Mouse (Mus musculus): Measurements from ENCODE around the gene Fyttd1.
"Not testable (repeated sequence)": the region's sequence is repeated elsewhere in the genome, so short reads cannot be mapped to it uniquely, and the experiment has no call there.

Fyttd1 gene

DNA sequence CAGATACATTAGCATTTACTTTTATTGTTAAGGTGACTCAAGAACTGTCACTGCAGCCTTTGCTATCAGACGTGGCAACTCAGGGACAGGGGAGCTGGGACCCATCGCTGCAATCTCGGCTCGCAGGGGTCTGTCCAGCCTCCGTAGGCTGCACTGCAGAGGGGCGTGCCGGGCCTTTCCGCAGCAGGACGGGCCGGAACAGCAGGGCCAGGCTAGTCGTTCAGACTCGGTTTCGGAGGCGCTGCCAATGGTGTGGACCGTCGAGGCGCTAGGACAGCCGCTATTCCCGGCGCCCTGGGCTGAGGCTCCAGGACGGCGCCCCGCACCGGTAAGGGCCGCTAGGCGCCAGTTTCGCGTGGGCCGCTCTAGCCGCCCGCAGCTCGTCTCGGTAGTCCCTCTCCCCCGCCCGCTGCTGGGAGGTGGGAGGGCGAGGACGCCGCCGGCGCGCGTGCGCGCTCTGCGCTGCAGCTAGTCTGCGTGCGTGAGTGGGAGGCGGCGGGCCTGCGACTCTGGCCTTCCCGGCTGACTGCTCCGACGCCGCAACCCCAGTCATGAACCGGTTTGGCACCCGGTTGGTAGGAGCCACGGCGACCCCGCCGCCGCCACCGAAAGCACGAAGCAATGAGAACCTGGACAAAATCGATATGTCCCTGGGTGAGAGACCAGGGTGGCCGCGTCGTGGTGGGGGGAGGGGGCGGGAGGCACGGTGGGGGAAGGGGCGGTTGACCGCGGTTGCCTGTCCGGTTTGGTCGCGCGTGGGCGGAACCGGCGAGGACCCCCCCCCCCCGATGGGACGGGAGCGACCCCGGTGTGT lies at the start of gene Fyttd1, which contains the start of gene Rubcn:
Gene Fyttd1, plus strand, starts transcription at position 158 of the 814 bp plus-strand sequence.
Gene Rubcn, minus strand, starts transcription at position 424 of the 814 bp plus-strand sequence.
- peak; percentile 89 for DNase-seq (ENCODE audit: low spot score)

DNA sequence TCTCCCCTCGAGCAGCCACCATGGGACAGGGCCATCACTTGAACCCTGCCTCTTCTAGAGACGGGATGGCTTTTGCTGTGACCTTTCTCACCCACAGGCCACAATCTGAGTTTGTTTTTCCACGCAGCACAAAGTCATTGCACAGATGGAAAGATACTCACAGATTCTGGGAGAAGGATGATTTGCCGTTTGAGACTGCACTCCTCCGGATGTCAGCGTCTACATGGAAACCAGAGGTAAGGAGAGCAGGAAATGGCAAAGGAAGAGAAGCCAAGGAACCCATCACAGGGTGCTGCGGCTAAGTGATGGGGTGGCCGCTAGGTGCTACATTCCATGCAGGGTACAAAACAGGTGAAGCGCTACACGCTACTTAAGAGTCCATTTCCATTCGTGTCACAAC lies 48.2 kb upstream of the Fyttd1 start:
- no peak for DNase-seq (ENCODE audit: low spot score)

DNA sequence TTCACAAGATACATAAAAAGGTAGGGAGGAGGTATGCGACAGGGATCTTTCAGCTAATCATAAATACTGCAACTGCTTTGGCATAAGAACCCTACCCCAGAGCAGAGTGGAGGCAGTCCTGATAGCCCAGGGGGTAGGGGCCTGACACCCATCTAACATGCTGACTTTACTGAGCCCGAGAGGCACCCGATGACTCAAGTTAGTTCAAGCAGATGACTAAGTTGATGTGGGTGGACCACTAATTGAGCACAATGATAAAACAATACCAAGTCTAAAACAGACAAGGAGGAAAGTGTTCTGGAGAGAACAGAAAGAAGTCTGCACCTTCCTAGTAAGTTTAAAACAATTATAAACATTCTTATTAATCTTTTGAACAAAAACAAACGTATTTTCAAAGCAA lies 45.8 kb upstream of the Fyttd1 start:
- DNase-seq (ENCODE audit: low spot score): no peak

DNA sequence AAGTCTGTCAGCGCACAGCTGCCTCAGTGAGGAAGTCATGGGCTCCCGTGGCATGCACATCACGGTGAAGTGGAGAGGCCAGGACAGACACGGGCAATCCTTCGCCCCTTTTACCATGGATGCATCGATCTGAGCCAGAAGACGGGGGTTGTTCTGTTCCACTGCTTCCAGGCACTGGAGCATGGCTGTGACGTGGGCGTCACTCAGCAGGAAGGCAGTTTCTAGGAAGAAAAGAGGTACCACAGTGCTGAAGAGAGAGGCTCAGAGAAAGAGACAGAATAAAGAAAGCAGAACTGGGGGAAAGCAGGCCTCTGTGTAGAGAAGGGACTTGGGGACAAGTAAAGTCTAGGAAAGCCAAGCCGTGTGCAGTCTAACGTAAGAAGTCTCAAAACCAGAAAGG lies 30.2 kb upstream of the Fyttd1 start:
- no peak for DNase-seq (ENCODE audit: low spot score)

DNA sequence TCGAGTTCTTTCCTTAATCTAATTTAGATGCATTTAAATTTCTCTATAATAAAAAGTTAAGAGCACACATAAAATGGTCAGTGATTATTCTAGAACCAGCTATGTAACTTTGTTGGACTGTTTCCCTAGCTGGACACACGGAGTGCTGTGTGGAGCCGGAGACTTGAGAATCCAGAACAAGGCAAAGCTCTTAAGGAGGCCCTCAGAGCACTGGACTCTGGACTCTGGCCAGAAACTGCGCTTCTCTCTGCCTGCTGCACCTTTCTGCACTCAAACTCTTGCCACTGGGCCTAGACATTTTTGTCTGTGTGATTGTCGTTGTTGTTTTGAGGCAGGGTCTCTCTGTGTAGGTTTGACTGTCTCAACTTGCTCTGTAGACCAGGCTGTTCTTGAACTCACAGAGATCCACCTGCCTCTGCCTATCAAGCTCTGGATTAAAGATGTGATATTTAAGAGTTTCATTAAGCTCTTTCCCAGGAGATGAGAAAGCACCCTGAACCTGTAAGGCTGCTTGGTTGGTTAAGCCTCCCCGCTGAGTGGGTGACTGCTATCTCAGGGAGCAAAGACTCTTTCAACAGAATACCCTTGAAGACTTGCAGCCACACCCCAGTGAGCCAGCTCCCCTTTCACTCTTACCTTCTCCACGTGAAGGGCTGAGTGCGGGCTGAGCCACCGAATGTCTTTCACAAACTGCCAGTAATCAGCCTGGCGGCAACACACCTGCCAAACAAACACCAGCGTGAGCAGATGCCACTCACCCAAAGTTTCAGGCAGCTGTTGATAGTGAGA lies 28.1 kb upstream of the Fyttd1 start:
- no peak for DNase-seq (ENCODE audit: low spot score)

DNA sequence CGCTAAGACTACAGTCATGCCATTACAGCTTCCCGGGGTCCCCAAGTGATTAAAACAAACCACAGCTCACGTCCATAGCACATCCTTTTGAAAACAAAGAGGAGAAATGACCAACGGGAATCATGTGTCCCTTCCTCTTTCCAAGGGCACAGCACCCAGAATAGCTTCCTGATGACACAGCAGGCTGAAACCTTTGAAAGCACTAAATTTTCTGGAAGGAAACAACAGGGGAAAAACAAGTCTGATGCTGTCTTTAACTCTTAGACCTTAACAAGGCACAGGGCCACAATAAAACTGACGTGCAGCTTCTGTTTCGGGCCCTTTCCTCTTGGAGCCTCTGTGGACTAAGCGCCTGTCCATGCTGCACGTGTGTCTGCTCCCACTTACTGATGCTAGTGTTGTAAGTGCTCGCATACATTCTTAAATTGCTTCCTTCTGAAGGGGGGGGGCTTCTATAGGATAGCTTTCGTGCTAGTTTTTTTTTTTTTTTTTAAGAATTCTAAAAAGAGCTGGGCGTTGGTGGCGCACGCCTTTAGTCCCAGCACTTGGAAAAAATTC lies 23.7 kb upstream of the Fyttd1 start:
- DNase-seq (ENCODE audit: low spot score): no peak

DNA sequence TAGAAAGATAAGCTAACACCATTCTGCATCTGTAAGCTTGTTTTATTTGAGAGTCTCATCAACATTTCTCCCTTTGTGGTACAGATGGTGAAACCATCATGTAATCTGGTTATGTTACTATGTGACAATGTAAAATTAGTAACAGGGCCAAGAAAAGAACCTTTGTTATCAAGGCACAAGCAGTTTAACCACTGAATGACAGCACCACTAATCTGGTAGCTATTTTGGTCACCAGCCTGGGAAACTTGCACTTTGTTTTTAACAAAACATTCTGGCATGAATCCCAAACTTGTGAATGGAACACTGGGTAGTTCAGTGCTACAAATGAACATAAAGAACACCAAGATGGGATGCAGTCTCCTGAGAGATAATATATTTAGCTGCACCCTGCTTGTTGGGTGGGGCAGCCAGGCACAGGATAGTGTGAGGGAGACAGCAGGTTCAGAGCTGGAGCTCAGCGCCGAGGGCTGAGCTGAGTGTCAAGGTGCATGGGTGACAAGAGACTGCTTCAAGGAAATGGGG lies 23.2 kb upstream of the Fyttd1 start:
- DNase-seq (ENCODE audit: low spot score): no peak

DNA sequence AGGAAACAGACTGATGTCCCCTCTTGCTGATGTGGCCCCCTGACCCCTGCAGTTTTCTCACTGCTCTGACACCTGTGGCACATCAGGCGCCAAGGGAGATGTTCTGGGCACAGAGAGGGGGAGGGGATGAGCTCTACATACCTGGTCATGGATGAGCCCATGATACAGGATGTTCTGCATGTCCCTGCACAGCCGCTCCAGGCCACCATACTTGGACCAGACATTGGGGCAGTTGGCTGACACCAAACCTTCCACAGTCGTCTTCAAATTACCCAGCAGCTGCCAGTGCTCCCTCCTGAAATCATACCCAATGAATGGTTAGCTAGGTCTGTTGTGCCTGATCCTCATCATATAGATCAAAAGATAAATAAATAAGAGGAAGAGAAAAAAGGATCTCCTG lies 20.5 kb upstream of the Fyttd1 start:
- DNase-seq (ENCODE audit: low spot score): no peak

DNA sequence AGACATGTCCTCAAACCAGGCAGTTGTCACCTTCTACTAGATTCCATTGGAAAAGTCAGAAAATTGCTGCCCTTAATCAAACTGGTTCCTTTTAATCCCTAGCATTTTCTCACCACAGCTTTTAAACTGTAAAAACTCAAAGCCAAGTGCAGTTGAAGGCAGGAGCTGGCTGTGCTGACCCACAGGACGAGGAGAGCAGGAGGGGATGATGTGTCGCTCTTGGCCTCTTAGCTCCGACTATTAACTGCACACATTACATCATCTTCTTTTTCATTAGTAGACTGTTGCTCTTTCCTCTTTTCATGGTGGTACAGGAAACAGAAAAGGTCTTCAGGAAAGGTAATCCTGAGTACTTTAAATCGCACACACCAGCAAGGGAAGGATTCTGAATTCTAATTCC lies 18.9 kb upstream of the Fyttd1 start:
- DNase-seq (ENCODE audit: low spot score): no peak

DNA sequence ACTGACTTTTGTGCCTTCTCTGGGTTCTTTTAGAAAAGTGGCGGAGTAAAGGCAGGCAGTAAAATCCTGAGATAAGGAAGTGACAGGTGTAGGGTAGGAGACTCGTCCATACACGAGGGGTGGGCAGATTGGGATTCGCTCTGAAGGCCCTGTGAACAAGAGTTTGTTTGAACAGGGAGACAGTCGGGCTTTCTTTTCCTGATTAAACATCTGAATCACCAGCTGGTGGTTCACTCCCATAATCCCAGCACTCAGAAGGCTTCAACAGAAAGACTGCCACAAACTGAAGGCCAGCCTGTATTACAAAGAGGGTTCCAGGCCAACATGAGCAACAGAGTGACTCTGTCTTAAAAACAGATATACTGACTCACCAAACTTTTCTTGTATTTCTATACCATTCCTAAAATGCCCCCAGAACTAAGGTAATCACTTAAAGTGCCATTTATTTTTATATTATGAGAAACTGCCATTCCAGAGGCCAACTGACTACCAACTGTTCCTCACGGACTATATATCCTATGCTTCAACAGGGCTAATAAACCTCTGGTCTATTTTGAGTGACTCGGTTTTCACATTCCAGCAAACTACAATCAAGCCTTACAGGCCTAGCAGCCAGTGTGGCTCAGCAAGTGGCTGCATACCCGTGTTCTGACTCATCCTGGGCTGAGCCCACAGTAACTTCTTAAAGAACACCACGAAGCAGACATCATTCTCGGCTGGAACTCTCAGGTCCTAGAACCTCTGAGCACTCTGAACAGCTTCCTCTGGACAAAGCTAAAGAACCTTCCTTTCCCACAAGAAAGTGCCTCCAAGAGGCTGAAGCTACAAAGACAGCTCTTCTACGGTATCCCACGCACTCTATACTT lies 18.3 kb upstream of the Fyttd1 start:
- DNase-seq (ENCODE audit: low spot score): no peak

DNA sequence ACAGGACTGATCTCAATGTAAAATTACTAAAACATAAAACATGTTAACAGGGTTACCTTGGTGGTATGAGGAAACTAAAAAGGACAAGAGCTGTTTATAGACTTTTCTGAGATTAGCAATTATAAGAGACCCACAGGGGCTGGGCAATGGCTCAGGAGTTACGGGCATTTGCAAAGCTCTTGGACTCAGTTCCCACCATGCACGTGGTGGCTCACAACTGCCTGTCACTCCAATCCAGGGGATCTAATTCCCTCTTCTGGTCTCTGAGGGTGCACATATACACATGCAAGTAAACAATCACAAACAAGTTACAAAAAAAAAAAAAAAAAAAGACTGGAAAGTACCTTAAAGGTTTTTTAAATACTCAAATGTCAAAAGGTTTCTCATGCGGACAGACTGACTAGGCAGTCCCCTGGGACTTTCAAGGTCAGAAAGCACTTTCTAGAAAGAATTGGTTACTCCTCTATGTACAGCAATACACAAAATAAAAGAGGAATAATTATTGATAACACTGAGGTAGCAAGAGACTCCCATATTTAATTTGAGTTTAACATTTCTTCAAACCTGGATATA lies 15.4 kb upstream of the Fyttd1 start:
- DNase-seq (ENCODE audit: low spot score): no peak

DNA sequence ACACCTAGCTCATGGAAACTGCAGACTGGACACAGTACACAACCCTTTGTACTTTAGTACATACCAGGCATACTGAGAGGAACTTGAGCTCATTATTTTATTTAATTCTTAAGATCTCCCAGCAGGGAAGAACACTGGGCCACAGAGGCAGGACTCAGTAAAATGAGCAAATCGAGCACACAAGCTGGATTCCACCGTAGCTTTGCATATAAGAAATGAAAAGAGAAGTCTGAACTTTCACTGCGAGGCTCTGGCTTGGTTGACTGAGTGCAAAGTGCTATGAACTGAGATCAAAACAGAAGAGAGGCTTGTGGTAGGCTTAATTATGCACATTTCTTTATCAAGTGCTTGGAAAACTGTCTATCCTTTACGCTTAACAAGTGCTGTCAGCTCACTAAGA lies 11.9 kb upstream of the Fyttd1 start:
- DNase-seq (ENCODE audit: low spot score): no peak

DNA sequence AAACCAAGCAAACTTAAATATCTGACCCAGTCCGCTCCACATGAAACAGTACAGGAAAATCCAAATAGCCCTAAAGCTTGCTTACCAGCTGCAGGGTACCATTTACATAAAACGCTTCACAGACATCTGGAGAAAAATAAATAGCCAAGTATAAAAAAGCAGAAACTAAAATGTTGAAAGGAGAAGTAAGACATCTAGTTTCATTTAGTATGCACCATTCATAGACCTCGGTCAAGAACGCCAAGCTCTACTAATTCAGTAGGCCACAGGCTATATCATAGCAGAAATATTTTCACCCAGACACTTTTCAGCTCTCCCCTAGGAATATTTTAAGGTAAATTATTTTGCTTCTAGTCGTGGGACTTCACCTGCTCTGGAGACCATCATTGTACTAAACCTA lies 10.6 kb upstream of the Fyttd1 start:
- DNase-seq (ENCODE audit: low spot score): no peak

DNA sequence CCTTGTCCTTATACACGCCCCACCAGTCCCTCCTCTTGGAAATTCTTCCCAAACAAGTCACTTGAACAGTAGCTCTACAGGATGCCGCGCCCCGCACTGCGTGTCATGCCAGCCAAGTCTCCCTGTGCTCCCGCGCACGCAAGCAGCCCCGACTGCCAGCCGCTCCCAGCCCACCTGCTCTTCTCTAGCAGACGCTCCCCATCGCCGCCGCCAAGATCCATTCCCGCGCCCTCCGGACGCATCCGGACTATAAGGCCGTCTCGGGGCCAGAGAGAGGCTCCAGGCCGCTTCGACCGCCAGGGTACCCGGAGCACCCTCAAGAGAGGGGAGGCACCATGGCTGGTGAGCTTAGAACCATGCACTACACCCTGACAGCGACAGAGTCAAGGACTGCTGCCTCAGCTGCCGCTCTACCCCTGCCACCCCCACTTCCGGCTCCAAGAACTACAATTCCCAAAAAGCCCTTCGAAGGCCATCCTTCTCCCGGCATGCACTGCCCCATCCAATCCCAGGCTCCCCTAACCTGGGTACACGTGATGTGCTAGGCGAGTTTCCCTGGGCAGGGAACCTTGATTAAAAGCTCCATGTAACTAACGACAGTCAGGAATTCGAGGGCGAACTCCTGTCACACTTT lies 9.3 kb upstream of the Fyttd1 start:
- peak; percentile 72 for DNase-seq (ENCODE audit: low spot score)

DNA sequence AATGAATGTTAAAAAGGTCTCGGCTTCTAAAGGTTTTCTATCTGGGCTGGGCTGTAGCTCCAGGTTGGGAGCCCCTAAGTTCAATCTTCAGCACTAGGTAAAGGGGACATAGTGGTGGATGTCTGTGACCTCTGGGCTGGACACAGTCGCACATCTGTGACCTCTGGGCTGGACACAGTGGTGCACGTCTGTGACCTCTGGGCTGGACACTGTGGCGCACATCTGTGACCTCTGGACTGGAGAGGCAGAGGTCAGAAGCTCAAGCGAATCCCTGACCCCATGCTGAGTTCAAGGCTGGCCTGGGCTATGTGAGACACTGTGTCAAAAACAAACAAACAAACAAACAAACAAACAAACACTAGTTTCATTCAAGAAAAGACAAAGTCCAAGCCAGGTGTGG lies 7.1 kb upstream of the Fyttd1 start:
- no peak for DNase-seq (ENCODE audit: low spot score)

DNA sequence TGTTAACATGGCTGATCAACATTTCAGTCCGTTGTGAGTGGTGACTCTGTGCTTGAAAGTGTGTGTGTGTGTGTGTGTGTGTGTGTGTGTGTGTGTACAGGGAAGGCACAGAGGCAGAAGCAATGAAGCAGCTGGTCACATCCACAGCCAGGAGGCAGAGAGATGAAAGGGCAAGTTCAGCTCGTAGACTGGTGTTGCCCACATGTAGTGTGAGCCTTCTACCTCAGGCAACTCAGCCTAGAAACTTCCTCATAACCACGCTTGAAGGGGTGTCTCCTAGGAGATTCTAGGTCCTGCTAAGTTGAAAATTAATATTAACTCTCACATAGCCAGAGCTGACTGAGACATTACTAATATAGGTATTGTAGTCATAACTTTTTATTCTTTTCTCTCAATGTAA lies 3.9 kb upstream of the Fyttd1 start:
- DNase-seq (ENCODE audit: low spot score): no peak

DNA sequence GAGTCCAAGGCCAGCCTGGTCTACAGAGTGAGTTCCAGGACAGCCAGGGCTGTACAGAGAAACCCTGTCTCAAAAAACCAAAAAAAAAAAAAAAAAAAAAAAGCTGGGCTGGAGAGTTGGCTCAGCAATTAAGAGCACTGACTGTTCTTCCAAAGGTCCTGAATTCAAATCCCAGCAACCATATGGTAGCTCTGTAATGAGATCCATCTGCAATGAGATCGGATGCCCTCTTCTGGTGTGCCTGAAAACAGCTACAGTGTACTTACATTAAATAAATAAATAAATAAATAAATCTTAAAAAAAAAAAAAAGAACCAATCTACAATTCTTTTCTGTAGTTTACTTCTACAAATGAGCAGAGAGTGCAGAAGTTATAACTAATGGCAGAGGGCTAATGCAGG lies 2.0 kb upstream of the Fyttd1 start:
- not testable (repeated sequence) for DNase-seq (ENCODE audit: low spot score)

DNA sequence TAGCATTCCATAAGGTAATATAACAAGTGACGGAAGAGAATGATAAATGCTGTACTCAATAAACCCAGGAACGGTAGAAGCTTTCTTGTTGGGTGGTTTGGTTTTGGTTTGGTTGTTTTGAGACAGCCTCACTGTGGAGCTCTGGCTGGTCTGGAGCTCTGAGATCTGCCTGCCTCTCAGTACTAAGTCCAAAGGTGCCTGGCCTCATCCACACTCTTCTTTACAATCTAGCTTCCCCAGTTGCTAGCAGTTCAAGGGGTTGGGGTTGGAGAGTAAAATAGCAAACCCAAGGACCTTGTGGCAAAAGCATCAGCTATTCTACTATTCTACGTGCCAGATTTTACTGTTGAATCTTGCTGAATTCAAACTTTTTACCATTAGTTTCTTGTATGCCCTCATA lies 1.5 kb upstream of the Fyttd1 start:
- no peak for DNase-seq (ENCODE audit: low spot score)

DNA sequence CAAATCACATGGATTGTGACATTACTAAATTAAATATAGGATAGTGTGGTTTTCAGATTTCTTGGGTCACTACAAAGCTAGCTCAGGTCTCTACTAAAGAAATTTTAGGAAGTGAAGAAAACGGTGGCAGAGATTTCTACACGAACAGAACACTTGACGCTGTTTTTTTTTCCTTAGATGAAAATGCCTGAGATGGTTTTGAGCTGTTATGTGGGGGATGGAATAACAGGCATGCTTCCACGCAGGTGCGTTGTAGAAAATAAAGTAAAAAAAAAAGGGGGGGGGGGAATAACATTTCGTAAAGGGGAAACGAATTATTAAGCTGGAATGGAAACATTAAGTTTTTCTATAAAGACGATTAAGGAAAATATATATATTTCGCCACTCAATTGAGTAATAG lies 469 bp upstream of the Fyttd1 start:
- DNase-seq (ENCODE audit: low spot score): no peak

DNA sequence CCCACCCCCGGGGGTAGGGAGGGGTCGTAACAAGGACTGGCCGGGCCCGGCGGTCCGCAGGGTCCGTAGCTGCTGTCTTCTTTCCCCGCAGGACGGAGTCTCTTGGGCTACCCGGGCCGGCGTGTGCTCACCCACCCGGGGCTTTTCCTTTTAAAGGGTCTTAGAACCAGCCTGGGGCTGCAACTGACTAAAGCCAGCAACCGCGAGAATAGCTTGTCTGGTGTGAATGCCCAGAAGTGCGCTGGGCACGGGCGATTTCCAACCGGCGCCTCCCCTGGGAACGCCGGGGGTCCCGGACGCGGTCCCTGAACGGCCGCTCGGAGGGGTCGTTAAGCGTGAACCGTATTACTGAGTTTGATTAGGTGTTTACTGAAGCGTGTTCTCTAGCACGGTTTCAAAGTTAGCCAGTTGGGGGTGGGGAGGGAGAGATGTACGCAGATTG lies 878 bp downstream of the Fyttd1 start:
- DNase-seq (ENCODE audit: low spot score): no peak

Measured in spleen, adult 12 weeks (tissue).